Mouse (Mus musculus) neutrophil, adult 83 days (primary cell): ENCODE data around the gene Cartpt. TPM values are rescaled to one million over a fixed set of nuclear protein-coding genes. Genes with fewer than 3 reads are reported as not detected.

Source experiments
- total RNA-seq, 2 experiments: library from RNA; stranded (reverse); gene quantifications; one replicate each; pipeline ENCODE4 v1.2.4; 2023

Cartpt gene
- not detected for total RNA-seq

DNA sequence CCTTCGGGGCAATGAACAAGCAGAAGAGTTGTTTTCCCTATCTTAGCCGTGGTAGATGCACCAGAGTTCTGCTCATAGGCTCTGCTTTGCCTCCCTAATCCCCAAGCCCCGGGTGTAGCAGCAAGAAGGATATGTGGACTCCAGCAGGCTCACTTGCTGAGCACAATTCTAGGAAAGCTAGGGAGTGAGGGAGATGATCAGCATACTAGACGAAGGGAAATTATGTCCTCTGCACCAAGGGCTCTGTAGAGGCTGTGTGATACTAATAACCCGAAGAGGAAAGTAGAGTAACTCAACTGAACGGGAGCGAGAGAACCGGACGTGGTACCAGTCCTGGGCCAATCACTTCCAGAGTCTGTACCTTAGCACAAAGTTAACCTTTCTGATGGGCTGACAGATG is at the start of gene Cartpt:
Gene Cartpt, minus strand, starts transcription at position 127 of the 400 bp plus-strand sequence.

Other genes with a start within 250 kb of the Cartpt start
- 1 to 10 TPM; 4.5 to 6.1 TPM for gene Mccc2, start 114.5 kb upstream of the Cartpt start, total RNA-seq
- gene Bdp1, start 203.0 kb upstream of the Cartpt start, total RNA-seq, result 10 to 100 TPM; 39.2 to 40.5 TPM
- 1 to 10 TPM; 2.3 to 4.3 TPM for gene Serf1, start 206.9 kb upstream of the Cartpt start, total RNA-seq
- gene Smn1, start 223.8 kb upstream of the Cartpt start, total RNA-seq, result 10 to 100 TPM; 41.2 to 45.3 TPM